Mouse (Mus musculus): ENCODE measurements around the gene Hist1h4k. TPM values are rescaled to one million over a fixed set of nuclear protein-coding genes. Genes with fewer than 3 reads are reported as not detected.

Hist1h4k gene
- total and polyA plus RNA-seq, 2 experiments from 2014 or later = 0.80 to 434 TPM

DNA sequence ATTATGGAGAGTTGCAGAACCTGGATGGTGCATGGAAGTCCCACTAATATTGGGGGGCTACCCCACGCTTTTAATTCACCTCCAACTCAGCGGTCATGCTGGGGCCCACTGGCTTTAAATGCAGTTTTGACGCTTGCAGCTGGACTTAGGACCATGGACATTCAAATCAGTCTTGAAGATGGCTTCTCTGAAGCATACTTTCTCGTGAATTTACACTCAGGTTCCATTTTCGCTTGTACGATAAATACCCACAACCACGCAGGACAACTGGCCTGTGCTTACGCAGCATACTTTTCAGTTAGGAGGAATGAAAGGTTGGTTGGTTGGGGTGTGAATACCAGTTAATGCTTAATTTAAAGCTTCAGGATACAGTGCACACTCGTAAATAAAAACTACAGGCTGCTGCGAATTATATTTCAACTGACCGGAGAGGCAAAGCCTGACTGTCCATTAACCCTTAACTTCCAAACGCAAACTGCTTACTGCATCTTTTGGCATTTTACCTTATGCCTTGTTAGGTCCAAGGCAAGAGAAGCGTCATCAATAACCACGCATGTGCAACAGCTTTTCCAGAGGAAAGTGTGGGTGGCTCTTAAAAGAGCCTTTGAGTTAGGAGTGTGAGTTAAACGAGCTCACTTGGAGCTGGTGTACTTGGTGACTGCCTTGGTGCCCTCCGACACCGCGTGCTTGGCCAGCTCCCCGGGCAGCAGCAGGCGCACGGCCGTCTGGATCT is 35.0 kb downstream of the Hist1h4k start:
- Histone ChIP-seq H3K9me3 (ENCODE audit: low read length) (no peaks in the 10 kb centered on the region), H3K4me1 (ENCODE audit: insufficient read depth, low read length) (peaks cover 2% of the 10 kb centered on the region), H3K4me3 (ENCODE audit: low read depth, low read length) (peak overlapping the region; percentile 38), H3K4me2 (ENCODE audit: low read depth, low read length, poor library complexity, severe bottlenecking) (peak overlapping the region; percentile 73), H3K27me3 (ENCODE audit: insufficient read depth, low read length) (no peaks in the 10 kb centered on the region), H3K27ac (ENCODE audit: low read depth, low read length) (0 out of 2 replicates have a peak overlapping the region, but pooled peaks have one; percentile 51), H3K9ac (replicated peaks; ENCODE audit: low read length, poor library complexity, severe bottlenecking) (0 out of 2 replicates have a peak overlapping the region, but pooled peaks have one; percentile 19), H3K36me3 (ENCODE audit: insufficient read depth, low read length) (no peaks in the 10 kb centered on the region)
- WGBS = under 1% methylated on average over 22 of the region's 22 CpGs
- DNase-seq (ENCODE audit: low spot score) (no peak), ATAC-seq (ENCODE audit: low FRiP score) (no peak)
- TF ChIP-seq CTCF (IDR thresholded peaks at IDR 0.05) = no peak

GRCm38 (mm10) chr13:21714725-21715124 is 35.6 kb downstream of the Hist1h4k start:
- H3K9ac ChIP-seq (replicated peaks; ENCODE audit: low read length, poor library complexity, severe bottlenecking) = no peak overlapping the region

DNA sequence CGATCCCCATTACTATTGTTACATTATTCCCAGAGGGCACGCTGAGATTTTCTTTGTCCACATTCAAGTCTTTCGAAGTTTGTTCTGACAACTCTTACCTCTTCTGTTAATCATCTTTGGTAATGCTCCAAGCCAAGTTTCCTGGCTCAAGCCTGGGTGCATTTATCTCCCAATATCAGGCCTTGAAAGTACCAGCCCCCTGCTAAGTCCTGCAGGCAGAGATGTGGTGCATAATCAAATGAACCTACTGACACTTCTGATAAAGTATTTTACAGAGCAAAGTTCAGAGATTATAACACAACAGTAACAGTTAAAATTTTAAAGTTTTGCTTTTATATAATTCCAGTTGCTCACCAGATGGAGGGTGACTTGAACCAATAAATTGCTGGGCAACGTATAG is 38.6 kb downstream of the Hist1h4k start:
- Histone ChIP-seq H3K27ac (ENCODE audit: low read depth, low read length) (no peak overlapping the region), H3K9ac (replicated peaks; ENCODE audit: low read length, poor library complexity, severe bottlenecking) (no peak overlapping the region), H3K4me1 (ENCODE audit: insufficient read depth, low read length) (peaks cover under 1% of the 10 kb centered on the region; the same call in 1 of the 2 replicates), H3K36me3 (ENCODE audit: insufficient read depth, low read length) (no peaks in the 10 kb centered on the region), H3K27me3 (ENCODE audit: insufficient read depth, low read length) (no peaks in the 10 kb centered on the region), H3K4me2 (ENCODE audit: low read depth, low read length, poor library complexity, severe bottlenecking) (peak overlapping the region; percentile 61), H3K4me3 (ENCODE audit: low read depth, low read length) (peak overlapping the region; percentile 72), H3K9me3 (ENCODE audit: low read length) (no peaks in the 10 kb centered on the region)
- TF ChIP-seq CTCF (IDR thresholded peaks at IDR 0.05) = no peak
- 24% methylated on average over 4 of the region's 4 CpGs for WGBS
- ATAC-seq (ENCODE audit: low FRiP score) = no peak
- no peak for DNase-seq (ENCODE audit: low spot score)

More at GRCm38 (mm10) chr13:21714725-21715124, 35.6 kb downstream of the Hist1h4k start:
- under 1% methylated on average over 7 of the region's 7 CpGs for WGBS
- DNase-seq (ENCODE audit: low spot score) = peak; percentile 67
- Histone ChIP-seq H3K4me1 (ENCODE audit: insufficient read depth, low read length) (peaks cover 2% of the 10 kb centered on the region), H3K27ac (ENCODE audit: low read depth, low read length) (no peak overlapping the region), H3K9me3 (ENCODE audit: low read length) (no peaks in the 10 kb centered on the region), H3K4me3 (ENCODE audit: low read depth, low read length) (peak overlapping the region; percentile 38), H3K27me3 (ENCODE audit: insufficient read depth, low read length) (no peaks in the 10 kb centered on the region), H3K4me2 (ENCODE audit: low read depth, low read length, poor library complexity, severe bottlenecking) (peak overlapping the region; percentile 73), H3K36me3 (ENCODE audit: insufficient read depth, low read length) (no peaks in the 10 kb centered on the region)
- no peak for ATAC-seq (ENCODE audit: low FRiP score)
- TF ChIP-seq CTCF (IDR thresholded peaks at IDR 0.05) = peak; percentile 95

- H3K36me3 ChIP-seq (ENCODE audit: insufficient read depth, low read length) = no peaks in the 10 kb centered on the region
- H3K4me2 ChIP-seq (ENCODE audit: low read depth, low read length, poor library complexity, severe bottlenecking) = peak overlapping the region; percentile 61
- 2% methylated on average over 22 of the region's 22 CpGs for WGBS
- peak; percentile 79 for DNase-seq (ENCODE audit: low spot score)
- no peaks in the 10 kb centered on the region for H3K27me3 ChIP-seq (ENCODE audit: insufficient read depth, low read length)
- H3K27ac ChIP-seq (ENCODE audit: low read depth, low read length) = no peak overlapping the region
- no peaks in the 10 kb centered on the region; the same call in 1 of the 2 replicates for H3K4me1 ChIP-seq (ENCODE audit: insufficient read depth, low read length)
- ATAC-seq (ENCODE audit: low FRiP score) = peak; percentile 88
- H3K9ac ChIP-seq (replicated peaks; ENCODE audit: low read length, poor library complexity, severe bottlenecking) = peak overlapping the region; percentile 2
- H3K9me3 ChIP-seq (ENCODE audit: low read length) = no peaks in the 10 kb centered on the region
- no peak for TF ChIP-seq CTCF (IDR thresholded peaks at IDR 0.05)
- H3K4me3 ChIP-seq (ENCODE audit: low read depth, low read length) = peak overlapping the region; percentile 72
Measured at GRCm38 (mm10) chr13:21710821-21711525, 39.3 kb downstream of the Hist1h4k start.

- Histone ChIP-seq H3K9me3 (ENCODE audit: low read length) (no peaks in the 10 kb centered on the region), H3K27ac (ENCODE audit: low read depth, low read length) (peak overlapping the region; percentile 78), H3K9ac (replicated peaks; ENCODE audit: low read length, poor library complexity, severe bottlenecking) (peak overlapping the region; percentile 52), H3K4me3 (ENCODE audit: low read depth, low read length) (peak overlapping the region; percentile 72), H3K4me2 (ENCODE audit: low read depth, low read length, poor library complexity, severe bottlenecking) (peak overlapping the region; percentile 61), H3K36me3 (ENCODE audit: insufficient read depth, low read length) (no peaks in the 10 kb centered on the region), H3K27me3 (ENCODE audit: insufficient read depth, low read length) (no peaks in the 10 kb centered on the region), H3K4me1 (ENCODE audit: insufficient read depth, low read length) (no peaks in the 10 kb centered on the region; the same call in 1 of the 2 replicates)
- ATAC-seq (ENCODE audit: low FRiP score) (peak; percentile 89), DNase-seq (ENCODE audit: low spot score) (peak; percentile 91)
- peak; percentile 92 for TF ChIP-seq CTCF (IDR thresholded peaks at IDR 0.05)
- under 1% methylated on average over 32 of the region's 32 CpGs for WGBS
Measured at GRCm38 (mm10) chr13:21710031-21710711, 40.1 kb downstream of the Hist1h4k start.
